Mouse (Mus musculus): Measurements from ENCODE around the gene Dapk2. TPM values are rescaled to one million over a fixed set of nuclear protein-coding genes. Genes with fewer than 3 reads are reported as not detected.

Dapk2 gene
- total and polyA plus RNA-seq, 3 experiments, result 5.6 to 5.8 (median 5.8) TPM

DNA sequence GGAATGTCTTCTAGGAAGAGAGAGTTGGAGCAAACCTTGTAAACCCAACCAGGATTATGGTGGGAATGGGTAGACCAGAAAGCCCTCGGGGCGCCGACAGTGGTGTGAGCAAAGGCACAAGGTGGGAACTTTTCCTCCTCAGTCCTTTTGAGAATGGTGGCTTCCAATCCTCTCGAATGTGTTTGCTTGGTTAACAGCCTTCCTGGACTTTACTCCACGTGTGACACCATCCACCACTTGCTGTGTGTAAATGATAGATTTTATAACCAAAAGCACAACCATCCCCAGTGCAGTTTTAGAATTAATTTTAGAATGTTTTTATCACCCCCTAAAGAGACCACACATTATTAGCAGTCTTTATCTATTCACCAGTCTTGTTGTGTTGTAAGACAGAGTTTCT, 86.1 kb downstream of the Dapk2 start:
- no peaks in the 10 kb centered on the region for H3K79me2 ChIP-seq (replicated peaks; ENCODE audit: control insufficient read depth, insufficient read depth, low read length)
- WGBS, result 91% methylated on average over 5 of the region's 5 CpGs
- H3K36me3 ChIP-seq (ENCODE audit: control insufficient read depth, insufficient read depth, low read length), result peaks cover 5% of the 10 kb centered on the region
- no peak overlapping the region for H3K4me3 ChIP-seq
- peak overlapping the region; percentile 46 for H3K27ac ChIP-seq
- peaks cover 34% of the 10 kb centered on the region for H3K4me1 ChIP-seq (ENCODE audit: control insufficient read depth, insufficient read depth, low read length)
- intact Hi-C loops (cut with DNase I), result loop anchor here (2.0 kb wide), 1 partner anchor 33 kb away; no protein-coding TSS in a partner anchor
- no peaks in the 10 kb centered on the region for H3K27me3 ChIP-seq (ENCODE audit: control insufficient read depth, insufficient read depth, low read length)
- H3K9ac ChIP-seq (ENCODE audit: low read depth, low read length), result no peak overlapping the region
- no peak for TF ChIP-seq CTCF (IDR thresholded peaks at IDR 0.05)
- TF ChIP-seq POLR2A (IDR thresholded peaks at IDR 0.05; ENCODE audit: insufficient read depth, low read depth, low read length), result no peak
- no peak for TF ChIP-seq EP300 (IDR thresholded peaks at IDR 0.05; ENCODE audit: insufficient read depth, low read depth, low read length)
- no peak for DNase-seq

DNA sequence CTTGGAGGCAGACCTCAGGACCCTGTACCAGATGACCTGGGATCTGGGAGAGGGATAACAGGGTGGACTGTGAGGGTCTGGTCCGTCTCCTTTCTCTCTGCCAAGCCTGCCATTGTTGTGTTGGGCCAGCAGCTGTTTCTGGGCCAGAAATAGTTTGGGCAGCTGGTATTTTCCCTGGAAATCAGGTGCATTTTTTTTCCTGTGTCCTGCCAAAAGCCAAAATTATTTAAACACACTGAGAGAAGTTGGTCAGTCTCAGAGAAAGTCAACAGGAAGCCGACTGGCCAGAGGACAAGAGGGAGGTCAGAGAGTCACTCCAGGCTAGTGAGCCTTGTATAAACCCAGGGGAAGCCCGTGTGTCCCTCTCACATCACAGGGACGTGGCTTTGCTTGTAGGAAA, 87.7 kb downstream of the Dapk2 start:
- peak in 1 of 2 experiments; percentile 61 for DNase-seq
- no peaks in the 10 kb centered on the region for H3K79me2 ChIP-seq (replicated peaks; ENCODE audit: control insufficient read depth, insufficient read depth, low read length)
- H3K4me1 ChIP-seq (ENCODE audit: control insufficient read depth, insufficient read depth, low read length), result peaks cover 28% of the 10 kb centered on the region
- H3K36me3 ChIP-seq (ENCODE audit: control insufficient read depth, insufficient read depth, low read length), result peaks cover 5% of the 10 kb centered on the region
- TF ChIP-seq EP300 (IDR thresholded peaks at IDR 0.05; ENCODE audit: insufficient read depth, low read depth, low read length) (0 out of 2 replicates have a peak, but pooled peaks have one; percentile 36), POLR2A (IDR thresholded peaks at IDR 0.05; ENCODE audit: insufficient read depth, low read depth, low read length) (peak; percentile 23; the same call in 1 of the 2 replicates), CTCF (IDR thresholded peaks at IDR 0.05) (no peak)
- H3K27ac ChIP-seq, result peak overlapping the region; percentile 75
- intact Hi-C loops (cut with DNase I), result loop anchor here (2.0 kb wide), 1 partner anchor 31 kb away; no protein-coding TSS in a partner anchor
- no peaks in the 10 kb centered on the region for H3K27me3 ChIP-seq (ENCODE audit: control insufficient read depth, insufficient read depth, low read length)
- no peak overlapping the region for H3K9ac ChIP-seq (ENCODE audit: low read depth, low read length)
- H3K4me3 ChIP-seq, result no peak overlapping the region
- WGBS, result 40% methylated on average over 4 of the region's 4 CpGs

DNA sequence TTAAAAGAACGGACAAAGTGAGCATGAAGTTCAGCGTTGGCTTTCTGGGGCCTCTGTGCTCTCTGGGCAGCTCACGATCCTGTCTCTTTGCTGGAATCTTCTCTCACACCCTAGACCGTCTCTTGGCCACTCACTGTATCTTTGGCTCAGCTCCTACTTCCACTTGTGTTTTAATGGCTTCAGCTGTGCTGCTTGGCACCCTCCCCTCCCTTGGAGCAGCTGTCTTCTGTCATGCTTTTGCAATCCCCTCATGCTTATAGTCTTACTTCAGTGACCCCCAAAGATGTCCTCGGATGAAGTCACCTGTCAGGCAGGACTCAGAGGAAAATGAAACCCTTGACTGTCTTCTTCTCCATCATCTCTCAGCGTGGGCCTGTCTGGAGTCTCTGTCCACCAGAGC, 91.3 kb downstream of the Dapk2 start:
- H3K79me2 ChIP-seq (replicated peaks; ENCODE audit: control insufficient read depth, insufficient read depth, low read length), result no peaks in the 10 kb centered on the region
- peak in 1 of 2 experiments; percentile 50 for DNase-seq
- peaks cover 5% of the 10 kb centered on the region for H3K36me3 ChIP-seq (ENCODE audit: control insufficient read depth, insufficient read depth, low read length)
- H3K27me3 ChIP-seq (ENCODE audit: control insufficient read depth, insufficient read depth, low read length), result no peaks in the 10 kb centered on the region
- intact Hi-C loops (cut with DNase I), result no loop called here
- WGBS, result 58% methylated on average over 6 of the region's 6 CpGs
- H3K9ac ChIP-seq (ENCODE audit: low read depth, low read length), result no peak overlapping the region
- TF ChIP-seq POLR2A (IDR thresholded peaks at IDR 0.05; ENCODE audit: insufficient read depth, low read depth, low read length), result no peak
- TF ChIP-seq CTCF (IDR thresholded peaks at IDR 0.05), result no peak
- TF ChIP-seq EP300 (IDR thresholded peaks at IDR 0.05; ENCODE audit: insufficient read depth, low read depth, low read length), result 0 out of 2 replicates have a peak, but pooled peaks have one; percentile 52
- no peak overlapping the region for H3K4me3 ChIP-seq
- peaks cover 21% of the 10 kb centered on the region for H3K4me1 ChIP-seq (ENCODE audit: control insufficient read depth, insufficient read depth, low read length)
- H3K27ac ChIP-seq, result no peak overlapping the region

DNA sequence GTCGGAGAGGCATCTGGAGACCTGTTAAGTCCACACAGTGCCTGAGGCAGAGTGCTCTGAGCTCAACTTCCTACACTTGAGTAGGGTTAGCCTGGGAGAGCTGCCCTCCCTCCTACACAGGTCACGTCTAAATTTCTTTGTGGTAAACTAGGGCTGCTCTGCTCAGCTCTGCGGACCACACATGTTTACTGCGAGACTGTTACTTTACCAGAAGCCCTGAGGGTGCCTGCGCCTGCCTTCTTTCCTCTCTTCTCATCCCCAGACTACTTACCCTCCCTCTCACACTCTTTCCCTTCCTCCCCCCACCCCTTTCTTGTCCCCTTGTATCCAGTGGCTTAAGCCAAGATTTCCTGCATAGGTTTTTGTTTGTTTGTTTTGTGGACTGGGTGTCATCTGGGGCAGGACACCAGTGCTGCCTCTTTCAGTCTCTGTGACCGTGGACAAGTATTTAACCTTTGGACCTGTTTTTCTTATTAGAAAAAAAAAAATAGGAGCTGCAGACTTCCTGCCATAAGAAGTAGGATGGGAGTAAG, 93.2 kb downstream of the Dapk2 start:
- Histone ChIP-seq H3K4me1 (ENCODE audit: control insufficient read depth, insufficient read depth, low read length) (peaks cover 14% of the 10 kb centered on the region), H3K4me3 (no peak overlapping the region), H3K27me3 (ENCODE audit: control insufficient read depth, insufficient read depth, low read length) (no peaks in the 10 kb centered on the region), H3K79me2 (replicated peaks; ENCODE audit: control insufficient read depth, insufficient read depth, low read length) (no peaks in the 10 kb centered on the region), H3K9ac (ENCODE audit: low read depth, low read length) (no peak overlapping the region), H3K36me3 (ENCODE audit: control insufficient read depth, insufficient read depth, low read length) (peaks cover 3% of the 10 kb centered on the region), H3K27ac (peak overlapping the region; percentile 44)
- intact Hi-C loops (cut with DNase I), result no loop called here
- no peak for TF ChIP-seq EP300 (IDR thresholded peaks at IDR 0.05; ENCODE audit: insufficient read depth, low read depth, low read length)
- no peak for TF ChIP-seq POLR2A (IDR thresholded peaks at IDR 0.05; ENCODE audit: insufficient read depth, low read depth, low read length)
- TF ChIP-seq CTCF (IDR thresholded peaks at IDR 0.05), result no peak
- no peak for DNase-seq
- 51% methylated on average over 6 of the region's 6 CpGs for WGBS

DNA sequence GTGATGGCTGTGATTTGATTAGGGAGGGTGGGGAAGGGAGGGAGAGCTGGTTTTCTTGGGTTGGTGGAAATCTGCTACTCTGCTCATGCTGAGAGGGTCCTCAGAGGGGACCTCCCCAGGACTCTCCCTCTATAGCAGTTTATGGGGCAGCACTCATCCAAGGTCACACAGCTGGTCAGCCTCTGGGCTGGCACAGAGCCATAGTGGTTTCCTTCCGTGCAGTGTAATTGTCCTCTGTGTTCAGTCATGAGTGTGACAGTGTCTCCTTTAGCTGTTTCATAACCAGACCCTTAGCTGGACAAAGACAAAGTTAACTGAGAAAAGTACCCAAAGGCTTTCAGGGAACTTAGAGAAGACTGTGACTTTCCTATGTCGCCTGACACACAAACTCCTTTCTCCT, 103.7 kb downstream of the Dapk2 start:
- DNase-seq, result no peak
- Histone ChIP-seq H3K79me2 (replicated peaks; ENCODE audit: control insufficient read depth, insufficient read depth, low read length) (no peaks in the 10 kb centered on the region), H3K9ac (ENCODE audit: low read depth, low read length) (no peak overlapping the region), H3K36me3 (ENCODE audit: control insufficient read depth, insufficient read depth, low read length) (no peaks in the 10 kb centered on the region), H3K27ac (no peak overlapping the region), H3K4me1 (ENCODE audit: control insufficient read depth, insufficient read depth, low read length) (no peaks in the 10 kb centered on the region), H3K27me3 (ENCODE audit: control insufficient read depth, insufficient read depth, low read length) (no peaks in the 10 kb centered on the region), H3K4me3 (no peak overlapping the region)
- intact Hi-C loops (cut with DNase I), result no loop called here
- TF ChIP-seq POLR2A (IDR thresholded peaks at IDR 0.05; ENCODE audit: insufficient read depth, low read depth, low read length) (no peak), EP300 (IDR thresholded peaks at IDR 0.05; ENCODE audit: insufficient read depth, low read depth, low read length) (no peak), CTCF (IDR thresholded peaks at IDR 0.05) (no peak)
- 46% methylated on average over 2 of the region's 2 CpGs for WGBS

DNA sequence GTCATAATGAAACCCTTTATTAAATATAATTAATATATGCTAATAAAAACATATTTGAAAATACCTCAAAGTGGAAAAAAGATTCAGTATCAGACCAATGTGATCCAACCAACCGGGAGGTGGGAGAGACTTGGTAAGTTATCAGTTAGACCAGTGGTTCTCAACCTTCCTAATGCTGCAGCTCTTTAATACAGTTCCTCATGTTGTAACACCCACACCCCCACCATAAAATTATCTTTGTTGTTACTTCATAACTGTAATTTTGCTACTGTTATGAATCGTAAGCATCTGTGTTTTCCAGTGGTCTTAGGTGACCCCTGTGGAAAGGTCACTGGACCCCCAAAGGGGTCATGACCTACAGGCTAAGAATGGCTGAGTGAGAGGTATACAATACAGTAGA, 105.7 kb downstream of the Dapk2 start:
- Histone ChIP-seq H3K27ac (no peak overlapping the region), H3K27me3 (ENCODE audit: control insufficient read depth, insufficient read depth, low read length) (no peaks in the 10 kb centered on the region), H3K4me3 (no peak overlapping the region), H3K9ac (ENCODE audit: low read depth, low read length) (no peak overlapping the region), H3K79me2 (replicated peaks; ENCODE audit: control insufficient read depth, insufficient read depth, low read length) (no peaks in the 10 kb centered on the region), H3K36me3 (ENCODE audit: control insufficient read depth, insufficient read depth, low read length) (no peaks in the 10 kb centered on the region), H3K4me1 (ENCODE audit: control insufficient read depth, insufficient read depth, low read length) (peaks cover 3% of the 10 kb centered on the region)
- 88% methylated on average over 2 of the region's 2 CpGs for WGBS
- DNase-seq, result no peak
- TF ChIP-seq CTCF (IDR thresholded peaks at IDR 0.05), result no peak
- no peak for TF ChIP-seq EP300 (IDR thresholded peaks at IDR 0.05; ENCODE audit: insufficient read depth, low read depth, low read length)
- TF ChIP-seq POLR2A (IDR thresholded peaks at IDR 0.05; ENCODE audit: insufficient read depth, low read depth, low read length), result no peak
- intact Hi-C loops (cut with DNase I), result no loop called here
